Mouse (Mus musculus) embryonic facial prominence, embryonic 10.5 days (tissue): ENCODE data around the gene Fam155a. TPM values are rescaled to one million over a fixed set of nuclear protein-coding genes. Genes with fewer than 3 reads are reported as not detected.
"Not testable (repeated sequence)": the region's sequence is repeated elsewhere in the genome, so short reads cannot be mapped to it uniquely, and the experiment has no call there.

Source experiments
- DNase-seq: peaks from one replicate; pipeline ENCODE4 v3.0.0-alpha.2; 2017; ENCODE audit warnings: low spot score
- H3K27ac ChIP-seq: fragments of 300-500 bp; sonication (generic); replicated peaks from 2 replicates; pipeline ENCODE4 v1.5.1; 2016; ENCODE audit warnings: mild to moderate bottlenecking
- H3K27me3 ChIP-seq: fragments of 300-500 bp; sonication (generic); replicated peaks from 2 replicates; pipeline ENCODE4 v1.6.1; 2016; ENCODE audit warnings: low read depth, mild to moderate bottlenecking; ENCODE audit not compliant: poor library complexity, severe bottlenecking
- H3K36me3 ChIP-seq: fragments of 300-500 bp; sonication (generic); replicated peaks from 2 replicates; pipeline ENCODE4 v1.6.1; 2016; ENCODE audit warnings: mild to moderate bottlenecking, moderate library complexity
- H3K4me1 ChIP-seq: fragments of 300-500 bp; sonication (generic); 2 replicates; pipeline ENCODE4 v1.6.1; 2016
- H3K4me3 ChIP-seq: fragments of 300-500 bp; sonication (generic); 2 replicates; pipeline ENCODE4 v1.5.1; 2016; ENCODE audit warnings: mild to moderate bottlenecking, moderate library complexity
- H3K9me3 ChIP-seq: fragments of 300-500 bp; sonication (generic); 2 replicates; pipeline ENCODE4 v1.6.1; 2016; ENCODE audit warnings: mild to moderate bottlenecking
- WGBS: fragments of 180-500 bp; shearing (Covaris S2); methylation state at CpG from one replicate; pipeline ENCODE4 v1.1.7; 2016; 5-methylcytosine and 5-hydroxymethylcytosine counted together
- polyA plus RNA-seq: library from polyadenylated mRNA; unstranded; fragments of >200 nt; fragmentation: Nextera tagmentation; extraction: Ambion mirVana; gene quantifications from 2 replicates; pipeline ENCODE4 v1.2.1, GENCODE M21; 2016

Gene Fam155a
- polyA plus RNA-seq = 0.53 and 0.64 TPM in 2 replicates

DNA sequence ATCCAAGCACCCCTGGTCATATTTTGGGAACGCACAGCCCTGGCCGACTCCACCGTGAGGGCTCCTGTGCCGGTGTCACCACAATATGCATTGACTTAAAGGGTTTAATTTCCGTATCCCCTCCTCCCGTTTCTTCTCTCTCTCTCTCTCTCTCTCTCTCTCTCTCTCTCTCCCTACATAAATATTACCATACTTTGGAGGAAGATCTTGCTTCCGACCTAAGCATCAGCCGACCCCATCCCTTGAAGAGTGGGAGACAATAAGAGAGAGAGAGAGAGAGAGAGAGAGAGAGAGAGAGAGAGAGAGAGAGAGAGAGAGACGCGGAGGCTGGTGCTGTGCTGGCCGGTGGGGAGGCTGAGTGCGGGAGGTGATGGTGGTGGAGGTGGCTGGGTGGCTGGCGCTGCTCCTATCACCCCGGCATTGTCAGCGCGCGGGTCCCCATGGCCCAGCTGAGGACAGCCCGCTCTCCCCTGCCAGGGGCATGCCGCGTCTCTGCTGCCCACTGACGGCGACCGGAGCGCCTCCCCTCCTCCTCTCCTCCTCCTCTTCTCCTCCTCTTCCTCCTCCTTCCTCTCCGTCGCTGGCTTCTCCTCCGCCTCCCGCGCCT, at the start of gene Fam155a:
TSS of gene Fam155a (minus strand) at position 163 of the 607 bp plus-strand sequence.
- peaks cover 22% of the 10 kb centered on the region for H3K4me1 ChIP-seq
- peak within 1 kb of the TSS; percentile 65 for H3K27ac ChIP-seq
- DNase-seq = no peak
- H3K9me3 ChIP-seq = no peaks in the 10 kb centered on the region
- H3K27me3 ChIP-seq = peaks cover 55% of the 10 kb centered on the region
- no peaks in the 10 kb centered on the region for H3K36me3 ChIP-seq
- under 1% methylated on average over 29 of the region's 29 CpGs for WGBS
- H3K4me3 ChIP-seq = peak within 1 kb of the TSS; percentile 73

DNA sequence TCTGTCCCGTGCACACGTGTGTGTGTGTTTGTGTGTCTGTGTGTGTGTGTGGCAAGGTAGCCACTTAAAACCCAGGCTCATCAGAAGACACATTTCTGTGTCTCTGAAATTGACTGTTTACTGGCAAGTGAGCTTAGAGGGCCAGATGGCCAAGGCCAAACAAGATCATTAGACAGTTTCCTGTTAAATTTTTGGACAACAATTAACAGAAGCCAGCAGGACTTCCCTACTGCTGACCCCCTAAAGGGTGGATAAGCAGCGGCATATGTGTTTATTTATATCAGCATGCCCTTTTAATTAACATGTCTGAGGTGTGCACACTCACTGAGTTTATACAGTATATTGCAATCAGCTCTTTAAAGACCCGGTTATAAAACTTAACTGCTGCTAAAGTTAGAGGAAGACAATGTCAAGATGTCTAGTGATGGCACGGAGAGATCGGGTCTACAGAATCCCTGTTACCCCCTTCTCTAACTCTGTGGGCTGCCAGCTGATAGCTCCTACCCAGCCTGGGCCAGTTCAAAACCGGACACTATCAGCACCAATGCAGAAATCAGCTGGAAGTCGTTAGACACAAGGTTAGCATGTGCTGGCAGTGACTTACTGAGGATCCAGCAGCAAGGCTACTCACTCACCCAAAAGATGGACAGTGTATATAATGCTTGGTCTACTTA, 42.4 kb upstream of the Fam155a start:
- no peak overlapping the region for H3K4me3 ChIP-seq
- DNase-seq = no peak
- H3K27me3 ChIP-seq = no peaks in the 10 kb centered on the region
- H3K27ac ChIP-seq = no peak overlapping the region
- 54% methylated on average over 8 of the region's 8 CpGs for WGBS
- peaks cover 24% of the 10 kb centered on the region for H3K4me1 ChIP-seq
- H3K36me3 ChIP-seq = no peaks in the 10 kb centered on the region
- H3K9me3 ChIP-seq = no peaks in the 10 kb centered on the region

DNA sequence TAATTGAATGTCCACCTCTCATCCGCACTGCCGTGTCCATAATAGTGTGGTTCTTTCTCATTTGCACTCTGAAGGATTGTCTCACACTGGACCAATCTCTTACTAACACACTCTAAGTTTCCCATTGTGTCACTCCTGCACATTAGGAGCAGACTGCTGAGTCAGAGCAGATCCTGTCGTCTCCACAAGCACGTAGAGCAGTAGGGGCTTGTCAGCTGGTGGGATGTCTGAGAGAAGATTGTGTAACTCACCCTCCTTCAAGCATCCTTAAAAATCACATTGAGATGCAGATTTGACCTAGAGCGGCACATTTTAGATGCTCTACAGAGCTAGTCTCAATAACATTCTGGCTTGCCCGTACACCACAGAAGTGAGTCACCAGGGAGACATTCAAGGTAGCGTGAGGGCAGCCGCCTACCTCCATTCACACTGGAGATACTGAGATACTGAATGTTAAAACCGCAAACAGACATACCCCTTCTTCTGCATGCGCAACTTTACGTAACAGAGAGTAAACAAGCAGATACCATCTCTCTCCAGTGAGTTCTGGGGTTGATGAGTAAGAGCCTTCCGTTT, 40.1 kb upstream of the Fam155a start:
- DNase-seq = no peak
- Histone ChIP-seq H3K4me1 (peaks cover 16% of the 10 kb centered on the region), H3K9me3 (no peaks in the 10 kb centered on the region), H3K27me3 (no peaks in the 10 kb centered on the region), H3K4me3 (no peak overlapping the region), H3K27ac (no peak overlapping the region; the same call in 1 of the 2 replicates), H3K36me3 (no peaks in the 10 kb centered on the region)
- 75% methylated on average over 12 of the region's 12 CpGs for WGBS

DNA sequence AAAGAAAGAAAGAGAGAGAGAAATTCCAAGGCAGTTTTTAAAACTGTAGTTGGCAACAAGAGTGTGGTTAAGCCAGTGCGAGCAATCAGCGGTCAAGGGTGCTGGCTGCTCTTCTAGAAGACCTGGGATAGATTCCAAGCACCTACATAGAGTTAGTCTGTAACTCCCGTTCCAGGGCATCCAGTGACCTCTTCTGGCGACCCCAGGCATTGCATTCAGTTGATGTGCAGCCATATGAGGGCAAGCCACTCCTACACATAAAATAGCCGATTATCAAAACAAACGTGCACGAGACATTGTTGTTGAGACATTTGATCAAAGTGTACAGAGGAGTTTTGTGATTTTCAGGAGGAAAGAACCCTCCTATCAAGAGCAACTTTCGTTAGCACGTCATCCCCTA, 37.6 kb upstream of the Fam155a start:
- Histone ChIP-seq H3K36me3 (no peaks in the 10 kb centered on the region), H3K4me3 (no peak overlapping the region), H3K9me3 (no peaks in the 10 kb centered on the region), H3K4me1 (peaks cover 24% of the 10 kb centered on the region), H3K27me3 (no peaks in the 10 kb centered on the region), H3K27ac (no peak overlapping the region)
- 86% methylated on average over 9 of the region's 9 CpGs for WGBS
- no peak for DNase-seq

DNA sequence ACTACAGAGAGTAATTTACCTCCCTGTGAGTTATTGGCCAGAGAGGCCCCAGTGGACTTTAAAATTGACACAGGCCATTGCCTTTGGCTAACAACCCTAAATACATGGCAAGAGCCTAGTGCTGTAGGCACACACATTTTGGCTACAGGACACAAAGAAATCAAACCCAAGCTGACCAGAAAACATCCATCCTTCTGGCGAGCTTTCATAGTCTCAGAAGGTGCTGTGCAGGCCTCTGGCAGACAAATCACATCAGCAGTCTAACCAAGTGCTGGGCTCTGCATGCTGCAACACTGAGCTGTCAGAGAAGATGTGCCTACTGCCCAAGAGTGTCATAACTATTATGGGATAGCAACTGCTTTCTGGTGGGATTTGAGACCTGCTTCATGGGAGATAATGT, 34.7 kb upstream of the Fam155a start:
- no peaks in the 10 kb centered on the region for H3K9me3 ChIP-seq
- no peaks in the 10 kb centered on the region for H3K36me3 ChIP-seq
- H3K27me3 ChIP-seq = no peaks in the 10 kb centered on the region
- H3K4me1 ChIP-seq = peaks cover 13% of the 10 kb centered on the region
- H3K4me3 ChIP-seq = no peak overlapping the region
- no peak for DNase-seq
- H3K27ac ChIP-seq = no peak overlapping the region
- WGBS = 53% methylated on average over 1 of the region's 1 CpGs

DNA sequence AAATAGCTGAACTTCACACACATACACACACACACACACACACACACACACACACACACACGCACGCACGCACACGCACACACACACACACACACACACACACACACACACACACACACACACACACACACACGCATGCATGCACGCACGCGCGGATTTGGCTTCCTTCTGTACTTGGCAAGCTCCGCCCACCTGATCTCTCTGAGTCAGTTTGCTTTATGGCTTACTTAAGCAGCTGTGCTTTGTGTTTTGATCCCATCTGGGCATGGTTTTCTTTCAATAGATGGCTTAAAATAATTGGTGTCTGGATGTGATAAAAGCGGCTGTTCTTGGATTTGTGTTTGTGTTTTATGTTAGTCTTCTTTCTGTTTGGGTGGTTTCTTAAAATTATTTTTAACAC, 29.4 kb upstream of the Fam155a start:
- not testable (repeated sequence) for H3K27ac ChIP-seq, H3K4me3 ChIP-seq, H3K27me3 ChIP-seq, H3K36me3 ChIP-seq, H3K4me1 ChIP-seq, H3K9me3 ChIP-seq
- WGBS = 86% methylated on average over 7 of the region's 11 CpGs
- peak; percentile 10 for DNase-seq

DNA sequence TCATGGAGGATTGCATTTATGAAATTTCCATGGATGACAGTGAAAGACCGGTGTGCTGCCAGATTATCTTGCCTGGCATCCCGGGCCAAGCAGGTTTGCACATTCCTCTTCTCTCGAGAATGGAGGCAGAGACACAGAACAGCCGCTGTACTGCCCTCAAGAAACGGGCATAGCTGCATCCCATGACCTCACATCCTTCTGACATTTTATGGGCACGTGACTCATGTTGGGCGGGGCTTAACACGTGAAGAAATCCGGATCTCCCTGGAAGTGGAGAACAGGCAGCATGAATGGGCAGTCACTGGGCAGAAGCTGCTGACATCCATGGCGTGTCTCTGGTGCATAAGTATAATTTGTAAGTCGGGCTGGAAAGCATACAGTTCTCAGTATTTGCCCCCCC, 29.0 kb upstream of the Fam155a start:
- Histone ChIP-seq H3K4me3 (no peak overlapping the region), H3K4me1 (no peaks in the 10 kb centered on the region), H3K27ac (no peak overlapping the region), H3K36me3 (no peaks in the 10 kb centered on the region), H3K9me3 (no peaks in the 10 kb centered on the region), H3K27me3 (no peaks in the 10 kb centered on the region)
- no peak for DNase-seq
- WGBS = 89% methylated on average over 11 of the region's 11 CpGs

DNA sequence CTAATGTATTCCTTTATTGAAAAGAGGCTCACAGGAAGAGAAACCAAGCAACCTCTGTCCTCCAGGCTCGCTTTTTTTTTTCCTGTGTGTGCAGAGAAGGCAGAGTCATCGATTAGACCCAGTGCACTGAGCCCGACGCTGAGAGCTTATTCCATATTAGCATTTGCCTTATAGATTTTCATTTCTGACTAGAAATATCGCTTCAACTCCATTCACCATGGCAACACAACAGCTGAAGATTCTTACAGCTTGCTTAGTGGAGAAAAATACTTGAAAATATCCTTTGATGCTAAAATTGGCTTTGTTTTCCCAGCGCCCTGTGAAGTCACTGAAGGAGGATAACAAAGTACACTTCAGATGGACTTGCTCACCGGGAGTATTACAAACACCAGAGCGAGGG, 26.6 kb upstream of the Fam155a start:
- H3K36me3 ChIP-seq = no peaks in the 10 kb centered on the region
- no peak overlapping the region for H3K4me3 ChIP-seq
- WGBS = 86% methylated on average over 8 of the region's 8 CpGs
- DNase-seq = no peak
- no peaks in the 10 kb centered on the region for H3K27me3 ChIP-seq
- H3K9me3 ChIP-seq = no peaks in the 10 kb centered on the region
- no peaks in the 10 kb centered on the region for H3K4me1 ChIP-seq
- no peak overlapping the region for H3K27ac ChIP-seq

DNA sequence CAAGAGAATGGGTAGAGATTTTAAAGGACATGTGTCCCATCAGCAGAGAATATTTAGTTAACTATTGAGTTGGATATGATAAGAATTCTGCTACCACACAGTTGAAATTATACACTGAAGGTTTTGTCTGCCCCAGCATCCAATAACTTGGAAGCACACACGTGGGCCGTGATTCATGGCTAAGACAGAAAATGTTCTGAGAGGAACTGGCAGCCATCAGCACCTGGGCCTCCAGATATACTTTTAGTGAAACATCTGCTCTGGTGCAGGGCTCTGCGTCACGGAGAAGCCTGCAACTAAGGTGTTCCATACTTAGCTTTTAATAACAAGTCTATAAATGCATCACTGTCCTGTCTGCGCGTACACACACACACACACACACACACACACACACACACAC, 24.8 kb upstream of the Fam155a start:
- H3K9me3 ChIP-seq = no peaks in the 10 kb centered on the region
- no peaks in the 10 kb centered on the region for H3K36me3 ChIP-seq
- no peak overlapping the region for H3K27ac ChIP-seq
- no peaks in the 10 kb centered on the region for H3K27me3 ChIP-seq
- no peaks in the 10 kb centered on the region for H3K4me1 ChIP-seq
- 94% methylated on average over 6 of the region's 6 CpGs for WGBS
- no peak for DNase-seq
- no peak overlapping the region for H3K4me3 ChIP-seq

DNA sequence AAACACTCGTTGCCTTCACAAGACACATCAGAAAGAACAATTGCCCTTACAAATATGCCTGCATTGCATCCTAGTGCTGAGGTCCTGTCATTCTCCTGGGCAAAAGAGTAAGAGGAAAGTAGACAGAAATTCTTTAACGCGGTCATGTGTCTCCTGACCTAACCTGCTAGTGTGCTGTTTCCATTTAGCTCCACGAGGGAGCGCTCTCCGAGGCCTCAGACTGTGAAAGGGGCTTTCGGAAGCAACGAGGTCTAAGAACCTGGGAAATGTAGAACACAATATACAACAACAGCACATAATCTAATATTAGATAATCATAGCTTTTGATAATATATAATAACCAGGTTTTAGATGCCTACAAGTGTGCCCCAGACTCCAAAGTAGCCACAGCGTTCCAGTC, 22.4 kb upstream of the Fam155a start:
- H3K36me3 ChIP-seq = no peaks in the 10 kb centered on the region
- H3K27ac ChIP-seq = no peak overlapping the region
- H3K27me3 ChIP-seq = no peaks in the 10 kb centered on the region
- no peak for DNase-seq
- H3K9me3 ChIP-seq = no peaks in the 10 kb centered on the region
- no peaks in the 10 kb centered on the region for H3K4me1 ChIP-seq
- no peak overlapping the region for H3K4me3 ChIP-seq
- WGBS = 65% methylated on average over 9 of the region's 9 CpGs

DNA sequence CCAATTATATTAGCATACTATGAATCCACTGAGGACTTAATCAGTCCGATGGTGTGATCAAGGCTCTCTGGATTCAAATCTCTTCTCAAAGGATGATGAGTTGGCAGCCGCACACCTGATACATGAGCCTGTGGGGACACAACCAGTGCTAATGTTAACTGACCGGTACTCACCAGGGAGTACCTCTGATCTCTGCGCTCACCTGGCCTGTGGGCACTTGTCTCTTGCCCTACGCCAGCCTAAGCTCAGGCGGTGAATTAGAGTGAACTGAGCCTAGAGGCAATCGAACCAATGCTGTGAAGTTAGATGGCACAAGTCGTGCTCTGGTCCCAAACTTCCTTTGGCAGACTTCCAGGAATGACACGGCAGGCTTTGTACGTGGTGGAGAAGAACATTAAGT, 9.4 kb upstream of the Fam155a start:
- no peak overlapping the region for H3K27ac ChIP-seq
- H3K4me3 ChIP-seq = no peak overlapping the region
- H3K9me3 ChIP-seq = no peaks in the 10 kb centered on the region
- H3K27me3 ChIP-seq = no peaks in the 10 kb centered on the region
- WGBS = 88% methylated on average over 10 of the region's 10 CpGs
- no peaks in the 10 kb centered on the region for H3K4me1 ChIP-seq
- DNase-seq = no peak
- no peaks in the 10 kb centered on the region for H3K36me3 ChIP-seq

DNA sequence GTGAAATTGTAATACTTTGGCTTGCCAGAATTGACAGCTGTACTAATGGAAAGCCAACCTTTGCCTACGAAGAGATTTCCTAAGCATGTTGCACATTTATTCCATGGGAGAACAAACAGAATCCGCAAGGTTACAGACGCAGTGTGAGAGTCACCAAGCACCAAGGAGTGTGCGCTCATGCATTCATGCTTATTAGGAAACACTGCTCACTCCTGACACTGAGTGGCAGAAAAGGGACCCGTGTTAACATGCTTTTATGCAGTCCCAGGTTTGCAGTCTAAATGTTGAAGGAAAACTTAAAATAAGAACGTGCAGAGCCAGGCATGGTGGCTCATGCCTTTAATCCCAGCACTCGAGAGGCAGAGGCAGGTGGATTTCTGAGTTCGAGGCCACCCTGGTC, 7.2 kb upstream of the Fam155a start:
- Histone ChIP-seq H3K4me3 (no peak overlapping the region), H3K9me3 (no peaks in the 10 kb centered on the region), H3K27ac (no peak overlapping the region), H3K36me3 (no peaks in the 10 kb centered on the region), H3K4me1 (no peaks in the 10 kb centered on the region), H3K27me3 (peaks cover 14% of the 10 kb centered on the region)
- DNase-seq = no peak
- 81% methylated on average over 8 of the region's 8 CpGs for WGBS

DNA sequence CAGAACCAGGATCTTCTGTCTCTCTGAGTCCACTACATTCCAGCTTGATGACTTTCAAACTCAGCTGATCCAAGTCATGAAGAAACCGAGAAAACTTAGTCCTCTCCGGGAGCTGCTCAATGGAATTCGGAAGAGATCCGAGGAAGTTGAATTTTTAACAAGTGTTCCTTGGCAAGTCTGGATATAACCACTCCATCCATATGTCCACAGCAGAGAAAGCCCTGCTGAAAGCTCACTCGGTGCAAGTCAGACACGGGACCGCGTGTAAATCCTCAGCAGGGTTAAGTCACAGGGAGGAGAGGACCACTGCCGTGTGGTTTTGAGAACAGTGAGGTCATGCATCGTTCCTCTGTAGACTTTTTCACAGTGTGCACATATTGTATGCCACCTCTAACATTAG, 5.9 kb upstream of the Fam155a start:
- H3K4me3 ChIP-seq = no peak overlapping the region
- H3K9me3 ChIP-seq = no peaks in the 10 kb centered on the region
- 88% methylated on average over 10 of the region's 10 CpGs for WGBS
- peaks cover 7% of the 10 kb centered on the region for H3K4me1 ChIP-seq
- H3K27ac ChIP-seq = no peak overlapping the region
- peaks cover 27% of the 10 kb centered on the region for H3K27me3 ChIP-seq
- no peaks in the 10 kb centered on the region for H3K36me3 ChIP-seq
- no peak for DNase-seq
